In the genomic region with DNA sequence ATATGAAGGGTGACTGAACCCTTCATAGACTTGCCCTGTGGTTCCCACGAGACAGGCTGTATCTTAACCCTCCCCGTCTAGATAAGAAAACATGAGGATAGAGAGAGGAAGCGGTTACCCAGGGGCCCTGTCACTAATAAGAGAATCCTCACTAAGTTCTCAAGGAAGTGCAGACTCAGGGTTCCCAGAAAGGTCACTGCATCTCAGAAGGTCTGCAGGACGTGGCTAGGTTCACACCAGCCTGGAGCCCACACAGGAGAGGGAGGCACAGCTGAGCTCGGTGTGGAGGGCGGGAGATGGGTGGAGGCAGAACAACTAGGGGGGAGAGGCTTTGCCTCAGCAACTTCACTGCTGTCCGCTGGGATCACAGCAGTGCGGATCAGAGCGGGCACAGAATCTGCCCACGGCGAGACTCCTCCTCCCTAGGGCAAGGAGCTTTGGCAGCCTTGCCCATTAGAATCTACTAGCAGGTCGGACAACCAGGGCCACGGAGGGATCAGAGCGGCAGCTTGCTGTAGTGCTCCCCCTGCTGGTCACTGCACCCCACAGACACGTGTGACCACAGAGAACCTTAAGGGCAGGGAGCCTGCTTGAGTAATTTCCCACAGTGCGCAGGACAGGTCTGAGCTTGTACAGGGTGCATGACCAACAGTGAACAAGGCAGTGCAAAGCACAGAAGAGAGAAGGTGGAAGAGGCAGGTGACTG, we compare ENCODE assay signal across 7 mouse cellular contexts. TPM values are rescaled to one million over a fixed set of nuclear protein-coding genes. Genes with fewer than 3 reads are reported as not detected.
A peak's percentile ranks its signal among the peaks of the same experiment; 100 is the strongest.
DNase-seq lines count a peak whose midpoint lies in the region; ATAC-seq and TF ChIP-seq lines count a peak whose summit lies in the region.

No protein-coding gene starts in this region.

- no peaks in the 10 kb centered on the region for H3K36me3 ChIP-seq in forebrain, embryonic 16.5 days (ENCODE audit: control insufficient read depth, insufficient read depth)
- 0 out of 2 replicates have a peak, but pooled peaks cover 5% of the 10 kb centered on the region for H3K36me3 ChIP-seq in hindbrain, embryonic 12.5 days
- H3K36me3 ChIP-seq in midbrain, embryonic 10.5 days = peaks cover 35% of the 10 kb centered on the region
- no peaks in the 10 kb centered on the region for H3K36me3 ChIP-seq in small intestine, adult 2 months (ENCODE audit: control insufficient read depth, insufficient read depth, low read length)

- no peak overlapping the region for H3K9ac ChIP-seq in forebrain, embryonic 16.5 days (replicated peaks; ENCODE audit: low read depth, low read length)
- no peak overlapping the region; the same call in 1 of the 2 replicates for H3K9ac ChIP-seq in hindbrain, embryonic 12.5 days

- WGBS in forebrain, embryonic 16.5 days = 32% methylated on average over 16 of the region's 16 CpGs
- WGBS in hindbrain, embryonic 12.5 days = 32% methylated on average over 16 of the region's 16 CpGs
- 35% methylated on average over 16 of the region's 16 CpGs for WGBS in midbrain, embryonic 10.5 days
- WGBS in small intestine, adult 2 months = 12% methylated on average over 16 of the region's 16 CpGs

- peak; percentile 71 for DNase-seq in WW6 (ENCODE audit: low read depth, low spot score)
- DNase-seq in cerebellum, adult 8-10 months = peak; percentile 85
- DNase-seq in left cerebral cortex, postnatal 4 days = peak; percentile 91
- peak; percentile 88 for DNase-seq in midbrain, embryonic 10.5 days (ENCODE audit: low spot score)

- ATAC-seq in forebrain, embryonic 16.5 days = peak; percentile 73
- ATAC-seq in hindbrain, embryonic 12.5 days (ENCODE audit: low FRiP score) = peak; percentile 74

- H3K4me1 ChIP-seq in forebrain, embryonic 16.5 days (replicated peaks; ENCODE audit: control insufficient read depth, insufficient read depth, low read length) = peaks cover 19% of the 10 kb centered on the region
- H3K4me1 ChIP-seq in hindbrain, embryonic 12.5 days = peaks cover 53% of the 10 kb centered on the region
- H3K4me1 ChIP-seq in midbrain, embryonic 10.5 days = peaks cover 61% of the 10 kb centered on the region
- H3K4me1 ChIP-seq in small intestine, adult 2 months (ENCODE audit: control insufficient read depth, insufficient read depth, insufficient read length, low read length) = peaks cover 7% of the 10 kb centered on the region

- peak; percentile 98 for TF ChIP-seq CTCF in small intestine, adult 2 months (IDR thresholded peaks at IDR 0.05; ENCODE audit: extremely low read depth, insufficient read length, insufficient replicate concordance, low read depth, low read length)

- intact Hi-C loops in left cerebral cortex, postnatal 4 days (cut with DNase I) = loop anchor here (5.0 kb wide), 1 partner anchor 58 kb away; no protein-coding TSS in a partner anchor

- no peak overlapping the region for H3K4me3 ChIP-seq in forebrain, embryonic 16.5 days (replicated peaks; ENCODE audit: low read length)
- no peak overlapping the region for H3K4me3 ChIP-seq in hindbrain, embryonic 12.5 days
- H3K4me3 ChIP-seq in midbrain, embryonic 10.5 days = no peak overlapping the region
- peak overlapping the region; percentile 44 for H3K4me3 ChIP-seq in small intestine, adult 2 months (ENCODE audit: low read depth, low read length)

- no peak overlapping the region for H3K27ac ChIP-seq in forebrain, embryonic 16.5 days (ENCODE audit: low read length)
- peak overlapping the region; percentile 57; the same call in 1 of the 2 replicates for H3K27ac ChIP-seq in hindbrain, embryonic 12.5 days
- peak overlapping the region; percentile 67; the same call in 1 of the 2 replicates for H3K27ac ChIP-seq in midbrain, embryonic 10.5 days (replicated peaks)
- H3K27ac ChIP-seq in small intestine, adult 2 months (ENCODE audit: insufficient read depth, low read depth, low read length) = no peak overlapping the region

- TF ChIP-seq POLR2A in small intestine, adult 2 months (IDR thresholded peaks at IDR 0.05; ENCODE audit: low read depth, low read length) = no peak; the same call in 1 of the 2 replicates

- H3K4me2 ChIP-seq in forebrain, embryonic 16.5 days (ENCODE audit: low read length) = peak overlapping the region; percentile 24; the same call in 1 of the 2 replicates
- peak overlapping the region; percentile 24; the same call in 1 of the 2 replicates for H3K4me2 ChIP-seq in hindbrain, embryonic 12.5 days (replicated peaks)

- H3K27me3 ChIP-seq in forebrain, embryonic 16.5 days (replicated peaks; ENCODE audit: control insufficient read depth, insufficient read depth, low read length) = no peaks in the 10 kb centered on the region
- peaks cover 4% of the 10 kb centered on the region; the same call in 1 of the 2 replicates for H3K27me3 ChIP-seq in hindbrain, embryonic 12.5 days
- 0 out of 2 replicates have a peak, but pooled peaks cover 5% of the 10 kb centered on the region for H3K27me3 ChIP-seq in midbrain, embryonic 10.5 days (ENCODE audit: low read depth, poor library complexity, severe bottlenecking)
- no peaks in the 10 kb centered on the region for H3K27me3 ChIP-seq in small intestine, adult 2 months (ENCODE audit: control insufficient read depth, insufficient read depth, low read length)

- H3K9me3 ChIP-seq in forebrain, embryonic 16.5 days (ENCODE audit: control insufficient read depth, low read length) = no peaks in the 10 kb centered on the region
- H3K9me3 ChIP-seq in hindbrain, embryonic 12.5 days (replicated peaks) = no peaks in the 10 kb centered on the region
- no peaks in the 10 kb centered on the region for H3K9me3 ChIP-seq in midbrain, embryonic 10.5 days (replicated peaks)

RNA-seq across cellular contexts. Expression of gene BC034090, which starts 20.2 kb away (rescaled TPM):
- 2.8 and 3.3 TPM in 2 replicates for polyA plus RNA-seq in forebrain, embryonic 16.5 days (2015; fragmentation: Nextera tagmentation; extraction: Ambion mirVana)
- polyA plus RNA-seq in hindbrain, embryonic 12.5 days (2016; fragmentation: Nextera tagmentation; extraction: Ambion mirVana) = 5.0 and 5.4 TPM in 2 replicates
- total RNA-seq in left cerebral cortex, postnatal 4 days (2021) = 1 to 10 TPM; 3.3 to 7.7 TPM
- polyA plus RNA-seq in midbrain, embryonic 10.5 days (2016; fragmentation: Nextera tagmentation; extraction: Ambion mirVana) = 5.2 and 7.4 TPM in 2 replicates
- 2.4 and 5.3 TPM in 2 replicates for polyA plus RNA-seq in small intestine, adult 2 months (2012; rRNA removed)

Comparison
In these comparisons a context has a peak if more than half of its experiments do, and no peak if none do; other contexts are left out.
1. H3K27ac ChIP-seq: peak in hindbrain, embryonic 12.5 days (single experiment) and midbrain, embryonic 10.5 days (single experiment); none in forebrain, embryonic 16.5 days (single experiment) and small intestine, adult 2 months (single experiment).
2. Peak in every context shown above with its lines, with median percentiles within 50 percentile points of each other: DNase-seq.